Mouse (Mus musculus): ENCODE measurements at regions not wholly inside any gene's neighbourhood (a gene's known extent, or its start where the extent isn't known, plus 50 kb on each side); places are given as distances from the start of the nearest gene placed in this dataset.

- H3K27ac ChIP-seq = no peak overlapping the region
- no peak overlapping the region for H3K4me3 ChIP-seq (replicated peaks)
- H3K4me1 ChIP-seq = no peaks in the 10 kb centered on the region
- ATAC-seq (ENCODE audit: low FRiP score) = no peak
- H3K9ac ChIP-seq = no peak overlapping the region
- H3K9me3 ChIP-seq = no peaks in the 10 kb centered on the region
- H3K4me2 ChIP-seq = no peak overlapping the region
- H3K36me3 ChIP-seq (replicated peaks) = no peaks in the 10 kb centered on the region
- WGBS = 79% methylated on average over 6 of the region's 6 CpGs
- no peaks in the 10 kb centered on the region for H3K27me3 ChIP-seq
Observed at GRCm38 (mm10) chr4:11878638-11879037, 102.4 kb downstream of the Gm10604 start.

DNA sequence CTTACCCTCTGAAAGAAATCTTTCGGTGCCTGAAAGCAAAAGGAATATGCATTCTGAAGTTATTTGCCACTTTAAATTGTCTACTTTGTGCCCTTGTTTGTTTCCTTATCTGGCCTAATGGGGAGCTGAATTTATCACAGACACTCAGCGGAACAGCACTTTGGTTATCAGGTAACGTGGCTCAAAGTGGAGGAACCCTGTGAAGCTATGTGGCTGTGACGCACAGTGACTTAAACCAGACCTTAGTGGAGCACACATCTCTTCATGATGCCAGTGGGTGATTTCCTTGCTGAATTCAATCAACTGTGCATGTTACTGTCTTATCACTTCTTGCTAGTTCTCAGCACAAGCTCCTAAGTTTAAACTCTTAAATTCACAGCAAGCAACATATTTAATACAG lies 103.1 kb downstream of the Gm10604 start:
- no peak overlapping the region for H3K9ac ChIP-seq
- H3K27ac ChIP-seq = no peak overlapping the region
- H3K9me3 ChIP-seq = no peaks in the 10 kb centered on the region
- H3K4me1 ChIP-seq = no peaks in the 10 kb centered on the region
- no peaks in the 10 kb centered on the region for H3K27me3 ChIP-seq
- ATAC-seq (ENCODE audit: low FRiP score) = no peak
- no peak overlapping the region for H3K4me2 ChIP-seq
- H3K4me3 ChIP-seq (replicated peaks) = no peak overlapping the region
- H3K36me3 ChIP-seq (replicated peaks) = no peaks in the 10 kb centered on the region
- WGBS = 86% methylated on average over 4 of the region's 4 CpGs

DNA sequence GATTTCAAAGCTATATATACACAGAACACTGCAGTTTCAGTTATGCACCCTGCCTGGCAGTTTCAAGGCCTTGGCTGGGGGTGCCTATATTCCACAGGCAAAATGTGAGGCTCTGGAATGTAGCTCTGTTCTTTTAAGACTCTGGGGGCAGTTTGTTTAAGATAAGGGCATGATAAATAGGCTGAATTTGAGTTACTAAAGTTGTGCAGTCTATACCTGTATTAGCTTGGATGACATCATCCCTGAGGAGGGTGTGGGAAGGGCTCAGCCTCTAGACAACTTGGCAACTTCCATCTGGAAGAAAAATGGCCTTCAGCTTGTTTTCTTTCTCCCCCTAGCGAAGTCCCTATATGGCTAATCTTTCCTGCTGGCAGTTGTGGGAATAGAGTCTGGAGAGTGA lies 105.1 kb downstream of the Gm10604 start:
- WGBS = 78% methylated on average over 1 of the region's 1 CpGs
- Histone ChIP-seq H3K4me3 (replicated peaks) (no peak overlapping the region), H3K9me3 (no peaks in the 10 kb centered on the region), H3K27me3 (no peaks in the 10 kb centered on the region), H3K36me3 (replicated peaks) (no peaks in the 10 kb centered on the region), H3K27ac (no peak overlapping the region), H3K9ac (no peak overlapping the region), H3K4me1 (no peaks in the 10 kb centered on the region), H3K4me2 (no peak overlapping the region)
- ATAC-seq (ENCODE audit: low FRiP score) = no peak

DNA sequence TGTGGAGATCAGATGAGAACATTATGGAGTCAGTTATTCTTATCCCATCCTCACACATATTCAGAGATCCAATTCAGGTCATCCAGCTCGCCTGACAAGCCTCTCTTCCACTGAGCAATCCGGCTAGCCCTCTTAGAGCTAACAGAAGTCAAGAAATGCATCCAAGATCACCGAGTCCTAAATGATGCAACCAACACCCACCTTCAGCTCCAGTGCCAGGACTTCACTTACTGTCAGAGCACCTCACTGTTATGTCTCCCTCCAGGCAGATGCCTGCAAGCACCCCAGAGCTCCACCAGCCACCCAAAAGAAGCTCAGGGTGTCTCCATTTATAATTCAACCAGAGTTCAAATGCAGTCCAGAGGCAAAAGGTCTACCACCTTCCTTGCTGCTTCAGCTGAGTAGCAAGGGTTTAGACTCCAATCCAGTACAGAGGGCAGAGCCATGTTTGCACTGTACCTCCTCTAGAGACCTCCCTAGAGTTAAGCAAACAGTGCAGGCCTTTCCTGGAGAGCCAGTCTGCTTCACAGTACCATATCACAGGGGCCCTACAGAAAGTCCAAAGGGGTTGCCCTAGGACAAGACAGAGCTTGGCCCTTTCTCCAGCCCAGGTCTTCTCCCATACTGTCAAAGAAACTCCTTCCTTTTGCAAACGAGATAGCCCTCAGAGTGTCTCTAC lies 106.3 kb downstream of the Gm10604 start:
- no peak overlapping the region for H3K9ac ChIP-seq
- no peaks in the 10 kb centered on the region for H3K4me1 ChIP-seq
- H3K27me3 ChIP-seq = no peaks in the 10 kb centered on the region
- 79% methylated on average over 4 of the region's 4 CpGs for WGBS
- no peaks in the 10 kb centered on the region for H3K36me3 ChIP-seq (replicated peaks)
- no peak overlapping the region for H3K27ac ChIP-seq
- no peak for ATAC-seq (ENCODE audit: low FRiP score)
- H3K4me2 ChIP-seq = no peak overlapping the region
- H3K9me3 ChIP-seq = no peaks in the 10 kb centered on the region
- no peak overlapping the region for H3K4me3 ChIP-seq (replicated peaks)

GRCm38 (mm10) chr4:11872036-11872435 lies 109.0 kb downstream of the Gm10604 start:
- no peak overlapping the region for H3K4me2 ChIP-seq
- H3K9ac ChIP-seq = no peak overlapping the region
- H3K27me3 ChIP-seq = no peaks in the 10 kb centered on the region
- no peaks in the 10 kb centered on the region for H3K36me3 ChIP-seq (replicated peaks)
- no peak overlapping the region for H3K4me3 ChIP-seq (replicated peaks)
- 87% methylated on average over 3 of the region's 3 CpGs for WGBS
- no peak overlapping the region for H3K27ac ChIP-seq
- H3K4me1 ChIP-seq = no peaks in the 10 kb centered on the region; the same call in 1 of the 2 replicates
- H3K9me3 ChIP-seq = no peaks in the 10 kb centered on the region
- ATAC-seq (ENCODE audit: low FRiP score) = no peak

GRCm38 (mm10) chr4:11869721-11870120 lies 111.3 kb downstream of the Gm10604 start:
- WGBS = 88% methylated on average over 5 of the region's 5 CpGs
- Histone ChIP-seq H3K27ac (no peak overlapping the region), H3K9ac (no peak overlapping the region), H3K9me3 (no peaks in the 10 kb centered on the region), H3K4me1 (no peaks in the 10 kb centered on the region; the same call in 1 of the 2 replicates), H3K4me2 (no peak overlapping the region), H3K27me3 (no peaks in the 10 kb centered on the region), H3K4me3 (replicated peaks) (no peak overlapping the region), H3K36me3 (replicated peaks) (no peaks in the 10 kb centered on the region)
- ATAC-seq (ENCODE audit: low FRiP score) = no peak

GRCm38 (mm10) chr4:11868565-11868964 lies 112.5 kb downstream of the Gm10604 start:
- Histone ChIP-seq H3K27ac (no peak overlapping the region), H3K4me2 (no peak overlapping the region), H3K27me3 (no peaks in the 10 kb centered on the region), H3K9me3 (no peaks in the 10 kb centered on the region), H3K9ac (no peak overlapping the region), H3K4me1 (no peaks in the 10 kb centered on the region; the same call in 1 of the 2 replicates), H3K4me3 (replicated peaks) (no peak overlapping the region), H3K36me3 (replicated peaks) (no peaks in the 10 kb centered on the region)
- WGBS = 83% methylated on average over 1 of the region's 1 CpGs
- ATAC-seq (ENCODE audit: low FRiP score) = no peak

Data from forebrain, embryonic 12.5 days (tissue).